Mouse (Mus musculus) layer of hippocampus, postnatal 36 days (tissue): ENCODE data around the gene Gm13691. TPM values are rescaled to one million over a fixed set of nuclear protein-coding genes. Genes with fewer than 3 reads are reported as not detected.
A peak's percentile ranks its signal among the peaks of the same experiment; 100 is the strongest.
"Not testable (repeated sequence)": the region's sequence is repeated elsewhere in the genome, so short reads cannot be mapped to it uniquely, and the experiment has no call there.

Experiments
- DNase-seq, 2 experiments: peaks; one replicate each; pipeline ENCODE4 v3.0.0; 2022
- total RNA-seq, 2 experiments: library from RNA; stranded (reverse); gene quantifications; 2 replicates each; pipeline ENCODE4 v1.2.3; 2021

Gene Gm13691
- 1 to 10 TPM; 1.7 TPM for total RNA-seq

- DNase-seq: not testable (repeated sequence)
Observed at GRCm38 (mm10) chr2:83990253-83990652, at the start of gene Gm13691. Gene Gm13691, plus strand, starts transcription at chr2:83990553.

GRCm38 (mm10) chr2:83940931-83941361, 49.4 kb upstream of the Gm13691 start, which contains the start of gene Zswim2:
Gene Zswim2, minus strand, starts transcription at chr2:83941228.
- DNase-seq: peak; percentile 82 to 89

GRCm38 (mm10) chr2:83941378-83941777, 49.0 kb upstream of the Gm13691 start:
- DNase-seq: no peak

- DNase-seq: no peak
Observed at GRCm38 (mm10) chr2:83941792-83942191, 48.6 kb upstream of the Gm13691 start.

- DNase-seq: not testable (repeated sequence)
Observed at GRCm38 (mm10) chr2:83955393-83955792, 35.0 kb upstream of the Gm13691 start, which contains the start of gene Gm13698. Gene Gm13698, plus strand, starts transcription at chr2:83955693.

- DNase-seq: not testable (repeated sequence)
Observed at GRCm38 (mm10) chr2:83961203-83961602, 29.1 kb upstream of the Gm13691 start, which contains the start of gene Gm13693. Gene Gm13693, plus strand, starts transcription at chr2:83961503.

GRCm38 (mm10) chr2:83967013-83967412, 23.3 kb upstream of the Gm13691 start, which contains the start of gene Gm13695:
Gene Gm13695, plus strand, starts transcription at chr2:83967313.
- DNase-seq: not testable (repeated sequence)

- DNase-seq: not testable (repeated sequence)
Observed at GRCm38 (mm10) chr2:83972823-83973222, 17.5 kb upstream of the Gm13691 start, which contains the start of gene Gm13696. Gene Gm13696, plus strand, starts transcription at chr2:83973123.

- not testable (repeated sequence) for DNase-seq
Observed at GRCm38 (mm10) chr2:83978633-83979032, 11.7 kb upstream of the Gm13691 start, which contains the start of gene Gm13694. Gene Gm13694, plus strand, starts transcription at chr2:83978933.

GRCm38 (mm10) chr2:83984443-83984842, 5.9 kb upstream of the Gm13691 start, which contains the start of gene Gm13697:
Gene Gm13697, plus strand, starts transcription at chr2:83984743.
- DNase-seq: not testable (repeated sequence)

GRCm38 (mm10) chr2:83993639-83994255, 3.4 kb downstream of the Gm13691 start:
- not testable (repeated sequence) for DNase-seq

GRCm38 (mm10) chr2:83994526-83994925, 4.2 kb downstream of the Gm13691 start:
- not testable (repeated sequence) for DNase-seq

GRCm38 (mm10) chr2:84008913-84009312, 18.6 kb downstream of the Gm13691 start:
- peak; percentile 60 to 65 for DNase-seq

GRCm38 (mm10) chr2:84009818-84010217, 19.5 kb downstream of the Gm13691 start:
- no peak for DNase-seq

- DNase-seq: no peak
Observed at GRCm38 (mm10) chr2:84014572-84014971, 24.2 kb downstream of the Gm13691 start.

GRCm38 (mm10) chr2:84016291-84016690, 25.9 kb downstream of the Gm13691 start:
- not testable (repeated sequence) for DNase-seq

- no peak for DNase-seq
Observed at GRCm38 (mm10) chr2:84018330-84018729, 28.0 kb downstream of the Gm13691 start.

GRCm38 (mm10) chr2:84019519-84020305, 29.4 kb downstream of the Gm13691 start:
- no peak for DNase-seq

- no peak for DNase-seq
Observed at GRCm38 (mm10) chr2:84021930-84022329, 31.6 kb downstream of the Gm13691 start.

GRCm38 (mm10) chr2:84022905-84023304, 32.6 kb downstream of the Gm13691 start:
- DNase-seq: no peak

- no peak for DNase-seq
Observed at GRCm38 (mm10) chr2:84023319-84023718, 33.0 kb downstream of the Gm13691 start.

- DNase-seq: peak; percentile 9 to 11
Observed at GRCm38 (mm10) chr2:84025217-84025616, 34.9 kb downstream of the Gm13691 start.

GRCm38 (mm10) chr2:84032505-84032904, 42.2 kb downstream of the Gm13691 start:
- no peak for DNase-seq
